21 mouse cellular contexts compared by ENCODE assay signal in genomic region chr14:9227670-9228069, GRCm38 (mm10).
A peak's percentile ranks its signal among the peaks of the same experiment; 100 is the strongest.
DNase-seq lines count a peak whose midpoint lies in the region; ATAC-seq and TF ChIP-seq lines count a peak whose summit lies in the region.
"Had no signal": no experiment of that assay in that cellular context is flagged by ENCODE, and none has a peak within 500 bp of the region (broad histone marks: within the 10 kb centered on the region; RNA-seq: fewer than 3 reads in every experiment).

No protein-coding gene starts in this region.

- peak; percentile 61; the same call in 1 of the 2 replicates for ATAC-seq in forebrain, embryonic 14.5 days
- ATAC-seq in forebrain, embryonic 12.5 days (ENCODE audit: low FRiP score): no peak
- ATAC-seq in forebrain, postnatal 0 days: peak; percentile 73
- ATAC-seq: inflammation-experienced regulatory T-cells, adult 6 months; intestine, postnatal 0 days had no signal

- H3K4me2 ChIP-seq in forebrain, embryonic 14.5 days (ENCODE audit: low read length): no peak overlapping the region
- H3K4me2 ChIP-seq in forebrain, embryonic 12.5 days: no peak overlapping the region
- no peak overlapping the region for H3K4me2 ChIP-seq in forebrain, postnatal 0 days (ENCODE audit: low read depth)
- H3K4me2 ChIP-seq: embryonic facial prominence, embryonic 15.5 days; heart, embryonic 12.5 days; hindbrain, embryonic 15.5 days had no signal

- 71% methylated on average over 6 of the region's 6 CpGs for WGBS in forebrain, embryonic 14.5 days
- WGBS in forebrain, embryonic 12.5 days: 88% methylated on average over 6 of the region's 6 CpGs
- WGBS in forebrain, postnatal 0 days: 59% methylated on average over 6 of the region's 6 CpGs

- H3K4me3 ChIP-seq in forebrain, embryonic 14.5 days (ENCODE audit: low read depth, low read length): no peak overlapping the region
- H3K4me3 ChIP-seq in forebrain, embryonic 12.5 days (replicated peaks): no peak overlapping the region
- no peak overlapping the region for H3K4me3 ChIP-seq in forebrain, postnatal 0 days (ENCODE audit: low read depth, low read length)
- H3K4me3 ChIP-seq: embryonic facial prominence, embryonic 15.5 days; erythroblast, embryonic 14.5 days; gastrocnemius, adult 2 months; heart, embryonic 12.5 days; hindbrain, embryonic 10.5 days; hindbrain, embryonic 15.5 days had no signal

- no peaks in the 10 kb centered on the region for H3K27me3 ChIP-seq in forebrain, embryonic 14.5 days (replicated peaks; ENCODE audit: control insufficient read depth, insufficient read depth, low read length)
- no peaks in the 10 kb centered on the region for H3K27me3 ChIP-seq in forebrain, embryonic 12.5 days
- no peaks in the 10 kb centered on the region for H3K27me3 ChIP-seq in forebrain, postnatal 0 days (ENCODE audit: insufficient read depth, low read length)
- H3K27me3 ChIP-seq: embryonic facial prominence, embryonic 15.5 days; heart, embryonic 12.5 days; hindbrain, embryonic 15.5 days had no signal

- no peaks in the 10 kb centered on the region for H3K36me3 ChIP-seq in forebrain, embryonic 14.5 days (ENCODE audit: control insufficient read depth, insufficient read depth, low read length)
- H3K36me3 ChIP-seq in forebrain, embryonic 12.5 days (replicated peaks): no peaks in the 10 kb centered on the region
- no peaks in the 10 kb centered on the region for H3K36me3 ChIP-seq in forebrain, postnatal 0 days (ENCODE audit: insufficient read depth)
- H3K36me3 ChIP-seq: embryonic facial prominence, embryonic 15.5 days; heart, embryonic 12.5 days; hindbrain, embryonic 10.5 days; hindbrain, embryonic 15.5 days had no signal

- no peak for TF ChIP-seq CTCF in forebrain, postnatal 0 days (IDR thresholded peaks at IDR 0.05; ENCODE audit: low read depth)

- H3K9ac ChIP-seq in forebrain, embryonic 14.5 days (ENCODE audit: low read length): no peak overlapping the region
- no peak overlapping the region for H3K9ac ChIP-seq in forebrain, embryonic 12.5 days
- H3K9ac ChIP-seq in forebrain, postnatal 0 days: no peak overlapping the region
- H3K9ac ChIP-seq: embryonic facial prominence, embryonic 15.5 days; heart, embryonic 12.5 days; hindbrain, embryonic 15.5 days had no signal

- H3K9me3 ChIP-seq in forebrain, embryonic 14.5 days (replicated peaks; ENCODE audit: control insufficient read depth, low read length): no peaks in the 10 kb centered on the region
- H3K9me3 ChIP-seq in forebrain, embryonic 12.5 days: no peaks in the 10 kb centered on the region
- no peaks in the 10 kb centered on the region for H3K9me3 ChIP-seq in forebrain, postnatal 0 days (ENCODE audit: low read length)
- H3K9me3 ChIP-seq: embryonic facial prominence, embryonic 15.5 days; heart, embryonic 12.5 days; hindbrain, embryonic 10.5 days; hindbrain, embryonic 15.5 days had no signal

- no peak overlapping the region for H3K27ac ChIP-seq in forebrain, embryonic 14.5 days (ENCODE audit: low read depth, low read length)
- H3K27ac ChIP-seq in forebrain, embryonic 12.5 days: no peak overlapping the region
- H3K27ac ChIP-seq in forebrain, postnatal 0 days (ENCODE audit: low read depth, low read length): no peak overlapping the region
- H3K27ac ChIP-seq: embryonic facial prominence, embryonic 15.5 days; gastrocnemius, adult 2 months; hindbrain, embryonic 10.5 days; hindbrain, embryonic 15.5 days had no signal

- DNase-seq in forebrain, embryonic 14.5 days (ENCODE audit: low spot score): peak; percentile 56
- peak; percentile 13 to 55 for DNase-seq in layer of hippocampus, postnatal 14 days (ENCODE audit: low spot score in 2 of 2)
- no peak for DNase-seq in layer of hippocampus, adult 9-11 months
- peak; percentile 16 for DNase-seq in brain, embryonic 18.5 days (ENCODE audit: low read depth, low spot score)
- DNase-seq in forebrain, postnatal 0 days: peak; percentile 39
- no peak for DNase-seq in kidney, postnatal 14 days
- DNase-seq: adrenal gland, adult 2 months; adrenal gland, postnatal 25 days; cerebellum, adult 11-12 months; cerebellum, adult 9-11 months; embryo, embryonic 11 days; gastrocnemius, adult 2 months; gastrocnemius, postnatal 25 days had no signal

- no peaks in the 10 kb centered on the region for H3K4me1 ChIP-seq in forebrain, embryonic 14.5 days (ENCODE audit: control insufficient read depth, insufficient read depth, low read length)
- H3K4me1 ChIP-seq in forebrain, embryonic 12.5 days: no peaks in the 10 kb centered on the region
- 0 out of 2 replicates have a peak, but pooled peaks cover 3% of the 10 kb centered on the region for H3K4me1 ChIP-seq in forebrain, postnatal 0 days (ENCODE audit: insufficient read depth)
- H3K4me1 ChIP-seq: embryonic facial prominence, embryonic 15.5 days; heart, embryonic 12.5 days; hindbrain, embryonic 10.5 days; hindbrain, embryonic 15.5 days had no signal

Comparison
In these comparisons a context has a peak if more than half of its experiments do, and no peak if none do; other contexts are left out.
1. DNase-seq: peak in forebrain, embryonic 14.5 days (single experiment), layer of hippocampus, postnatal 14 days (2 of 2), brain, embryonic 18.5 days (single experiment) and forebrain, postnatal 0 days (single experiment); none in layer of hippocampus, adult 9-11 months (single experiment) and kidney, postnatal 14 days (single experiment).